10 mouse cellular contexts compared by ENCODE assay signal in genomic region chr1:58210203-58210602, GRCm38 (mm10). TPM values are rescaled to one million over a fixed set of nuclear protein-coding genes. Genes with fewer than 3 reads are reported as not detected.
DNase-seq lines count a peak whose midpoint lies in the region; ATAC-seq and TF ChIP-seq lines count a peak whose summit lies in the region.
"Had no signal": no experiment of that assay in that cellular context is flagged by ENCODE, and none has a peak within 500 bp of the region (broad histone marks: within the 10 kb centered on the region; RNA-seq: fewer than 3 reads in every experiment).

Gene Aox4, plus strand, starts transcription at chr1:58210397.

- H3K4me1 ChIP-seq in kidney, postnatal 0 days (replicated peaks; ENCODE audit: insufficient read depth, low read length): no peaks in the 10 kb centered on the region
- no peaks in the 10 kb centered on the region for H3K4me1 ChIP-seq in liver, embryonic 12.5 days
- H3K4me1 ChIP-seq: stomach, embryonic 15.5 days had no signal

- no peak within 1 kb of the TSS for H3K4me2 ChIP-seq in kidney, postnatal 0 days (ENCODE audit: low read length)
- no peak within 1 kb of the TSS for H3K4me2 ChIP-seq in liver, embryonic 12.5 days
- H3K4me2 ChIP-seq: stomach, embryonic 15.5 days had no signal

- H3K36me3 ChIP-seq in C2C12 (ENCODE audit: control insufficient read depth, insufficient read depth): no peaks in the 10 kb centered on the region
- H3K36me3 ChIP-seq in kidney, postnatal 0 days (ENCODE audit: insufficient read depth, low read length): no peaks in the 10 kb centered on the region
- no peaks in the 10 kb centered on the region for H3K36me3 ChIP-seq in liver, embryonic 12.5 days
- H3K36me3 ChIP-seq: stomach, embryonic 15.5 days had no signal

- no peak; the same call in 1 of the 2 replicates for ATAC-seq in kidney, postnatal 0 days (replicated peaks; ENCODE audit: low FRiP score, low read depth)
- no peak for ATAC-seq in liver, embryonic 12.5 days

- no peak within 1 kb of the TSS for H3K9ac ChIP-seq in kidney, postnatal 0 days (ENCODE audit: low read depth, low read length)
- H3K9ac ChIP-seq in liver, embryonic 12.5 days: no peak within 1 kb of the TSS
- H3K9ac ChIP-seq: stomach, embryonic 15.5 days had no signal

- H3K79me3 ChIP-seq in C2C12 (ENCODE audit: low read depth): no peaks in the 10 kb centered on the region

- no peak for TF ChIP-seq CTCF in C2C12 (IDR thresholded peaks at IDR 0.05; ENCODE audit: control insufficient read depth, insufficient read depth, insufficient read length)
- TF ChIP-seq CTCF in kidney, postnatal 0 days (IDR thresholded peaks at IDR 0.05; ENCODE audit: low read depth): no peak

- WGBS in kidney, postnatal 0 days: 52% methylated on average over 17 of the region's 17 CpGs
- WGBS in liver, embryonic 12.5 days (ENCODE audit: insufficient replicate concordance): 68% methylated on average over 17 of the region's 17 CpGs

- no peak within 1 kb of the TSS for H3ac ChIP-seq in C2C12 (ENCODE audit: control insufficient read depth, insufficient read length, low read depth)

- H3K9me3 ChIP-seq in kidney, postnatal 0 days (replicated peaks; ENCODE audit: low read length): no peaks in the 10 kb centered on the region
- H3K9me3 ChIP-seq in liver, embryonic 12.5 days (replicated peaks): no peaks in the 10 kb centered on the region
- H3K9me3 ChIP-seq: stomach, embryonic 15.5 days had no signal

- no peaks in the 10 kb centered on the region for H3K79me2 ChIP-seq in C2C12 (ENCODE audit: control insufficient read depth, insufficient read depth)

- DNase-seq in adrenal gland, adult 18-20 months (ENCODE audit: low spot score in 2 of 2): peak; percentile 17 to 28
- DNase-seq in kidney, postnatal 0 days (ENCODE audit: low spot score): peak; percentile 19
- no peak for DNase-seq in left cerebral cortex, postnatal 4 days
- no peak for DNase-seq in cerebellum, adult 9-11 months
- DNase-seq in heart, adult 8-10 months (ENCODE audit: low spot score): no peak
- no peak for DNase-seq in retina, postnatal 1 day
- DNase-seq: gastrocnemius, postnatal 36 days had no signal

- no peak within 1 kb of the TSS for H3K4me3 ChIP-seq in C2C12 (ENCODE audit: insufficient read depth, poor library complexity, severe bottlenecking)
- H3K4me3 ChIP-seq in kidney, postnatal 0 days (replicated peaks; ENCODE audit: low read depth, low read length): no peak within 1 kb of the TSS
- H3K4me3 ChIP-seq in liver, embryonic 12.5 days: no peak within 1 kb of the TSS
- H3K4me3 ChIP-seq: stomach, embryonic 15.5 days had no signal

- no peaks in the 10 kb centered on the region for H3K27me3 ChIP-seq in C2C12 (ENCODE audit: control insufficient read depth, insufficient read depth, insufficient read length)
- no peaks in the 10 kb centered on the region for H3K27me3 ChIP-seq in kidney, postnatal 0 days (ENCODE audit: insufficient read depth, low read length)
- no peaks in the 10 kb centered on the region for H3K27me3 ChIP-seq in liver, embryonic 12.5 days (replicated peaks)
- H3K27me3 ChIP-seq: stomach, embryonic 15.5 days had no signal

- intact Hi-C loops in left cerebral cortex, postnatal 4 days (cut with DNase I): no loop called here

- no peak within 1 kb of the TSS for H3K27ac ChIP-seq in kidney, postnatal 0 days
- H3K27ac ChIP-seq in liver, embryonic 12.5 days: no peak within 1 kb of the TSS
- H3K27ac ChIP-seq: stomach, embryonic 15.5 days had no signal

TF ChIP-seq in C2C12, 6 proteins besides CTCF, POLR2A, EP300 and RAD21:
- TF ChIP-seq MYOD1 (IDR thresholded peaks at IDR 0.05; ENCODE audit: control insufficient read depth, insufficient read length, low read depth): no peak
- peak; percentile 21 for TF ChIP-seq USF1 (IDR thresholded peaks at IDR 0.05; ENCODE audit: low read depth)
- TF ChIP-seq MYOG (IDR thresholded peaks at IDR 0.05; ENCODE audit: control insufficient read depth, extremely low read depth, insufficient read length): no peak
TF ChIP-seq in C2C12: peak in this region for 1.

RNA-seq across cellular contexts. Expression of gene Aox4, which starts in this region (rescaled TPM):
- polyA plus RNA-seq in C2C12 (2012; fragmentation: generic; extraction: Trizol): not detected
- total RNA-seq in adrenal gland, adult 18-20 months (2021): not detected
- 0.03 TPM in 1 of 2 replicates, not detected in the other for polyA plus RNA-seq in kidney, postnatal 0 days (2015; fragmentation: Nextera tagmentation; extraction: Ambion mirVana)
- 10 to 100 TPM; 18.3 to 23.4 TPM for total RNA-seq in left cerebral cortex, postnatal 4 days (2021)
- polyA plus RNA-seq in liver, embryonic 12.5 days (2016; fragmentation: Nextera tagmentation; extraction: Ambion mirVana): 0.82 and 0.85 TPM in 2 replicates
- total RNA-seq in heart, adult 8-10 months (2022): not detected

Comparison
In these comparisons a context has a peak if more than half of its experiments do, and no peak if none do; other contexts are left out.
1. RNA of gene Aox4 (total RNA-seq): 18.3 to 23.4 TPM in left cerebral cortex, postnatal 4 days; not detected in adrenal gland, adult 18-20 months and not detected in heart, adult 8-10 months; every median in the first group is over 10 times any median in the second.
2. Peak in DNase-seq in adrenal gland, adult 18-20 months; RNA of the gene not detected or under 1 TPM.
3. Peak in DNase-seq in kidney, postnatal 0 days; RNA of the gene not detected or under 1 TPM.